Comparison of ENCODE assay signal across 14 mouse cellular contexts in the genomic region with DNA sequence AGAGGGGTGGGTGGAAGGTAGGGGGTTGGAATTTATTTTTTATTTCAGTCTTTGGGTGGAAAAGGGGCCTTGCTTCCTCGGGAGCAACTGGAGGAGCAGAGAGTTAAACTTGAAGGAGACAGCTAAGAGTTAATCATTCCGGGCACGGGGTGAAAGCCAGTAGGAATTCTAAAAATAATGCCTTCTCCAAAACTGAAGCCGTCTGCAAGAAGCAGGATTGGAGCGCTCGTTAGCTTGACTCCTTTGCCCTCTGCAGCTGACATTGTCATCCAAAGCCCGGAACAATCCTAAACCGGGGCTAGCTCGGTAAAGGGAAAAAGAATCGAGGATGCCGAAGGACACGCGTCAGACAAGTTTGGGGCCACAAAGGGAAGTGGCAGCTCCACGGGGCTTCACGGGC. TPM values are rescaled to one million over a fixed set of nuclear protein-coding genes. Genes with fewer than 3 reads are reported as not detected.
A peak's percentile ranks its signal among the peaks of the same experiment; 100 is the strongest.
DNase-seq lines count a peak whose midpoint lies in the region; ATAC-seq and TF ChIP-seq lines count a peak whose summit lies in the region.
"Had no signal": no experiment of that assay in that cellular context is flagged by ENCODE, and none has a peak within 500 bp of the region (broad histone marks: within the 10 kb centered on the region; RNA-seq: fewer than 3 reads in every experiment).

No protein-coding gene starts in this region.

- WGBS in heart, embryonic 10.5 days: 46% methylated on average over 15 of the region's 15 CpGs
- 64% methylated on average over 15 of the region's 15 CpGs for WGBS in hindbrain, embryonic 16.5 days
- 77% methylated on average over 15 of the region's 15 CpGs for WGBS in midbrain, embryonic 10.5 days

- no peaks in the 10 kb centered on the region for H3K36me3 ChIP-seq in heart, embryonic 10.5 days
- H3K36me3 ChIP-seq in hindbrain, embryonic 16.5 days (ENCODE audit: control insufficient read depth, insufficient read depth, low read length): no peaks in the 10 kb centered on the region
- H3K36me3 ChIP-seq in midbrain, embryonic 10.5 days: no peaks in the 10 kb centered on the region
- H3K36me3 ChIP-seq: intestine, embryonic 15.5 days had no signal

- ATAC-seq in hindbrain, embryonic 16.5 days: no peak
- ATAC-seq: intestine, embryonic 15.5 days had no signal

- no peak overlapping the region; the same call in 1 of the 2 replicates for H3K9ac ChIP-seq in hindbrain, embryonic 16.5 days (ENCODE audit: low read depth, low read length)
- H3K9ac ChIP-seq: intestine, embryonic 15.5 days; liver, embryonic 14.5 days had no signal

- no peaks in the 10 kb centered on the region for H3K9me3 ChIP-seq in heart, embryonic 10.5 days
- no peaks in the 10 kb centered on the region for H3K9me3 ChIP-seq in hindbrain, embryonic 16.5 days (ENCODE audit: control insufficient read depth, low read length)
- no peaks in the 10 kb centered on the region for H3K9me3 ChIP-seq in midbrain, embryonic 10.5 days (replicated peaks)
- H3K9me3 ChIP-seq: intestine, embryonic 15.5 days had no signal

- H3K4me3 ChIP-seq in heart, embryonic 10.5 days: 0 out of 2 replicates have a peak overlapping the region, but pooled peaks have one; percentile 29
- no peak overlapping the region for H3K4me3 ChIP-seq in hindbrain, embryonic 16.5 days (ENCODE audit: low read length)
- no peak overlapping the region for H3K4me3 ChIP-seq in midbrain, embryonic 10.5 days
- H3K4me3 ChIP-seq in left cerebral cortex, adult 2 months: no peak overlapping the region
- H3K4me3 ChIP-seq: intestine, embryonic 15.5 days had no signal

- H3K27ac ChIP-seq in heart, embryonic 10.5 days: peak overlapping the region; percentile 75
- no peak overlapping the region for H3K27ac ChIP-seq in hindbrain, embryonic 16.5 days (ENCODE audit: low read depth, low read length)
- 0 out of 2 replicates have a peak overlapping the region, but pooled peaks have one; percentile 23 for H3K27ac ChIP-seq in midbrain, embryonic 10.5 days (replicated peaks)
- no peak overlapping the region for H3K27ac ChIP-seq in left cerebral cortex, adult 2 months
- H3K27ac ChIP-seq: intestine, embryonic 15.5 days; liver, embryonic 14.5 days had no signal

- H3K27me3 ChIP-seq in heart, embryonic 10.5 days (ENCODE audit: insufficient read depth, poor library complexity, severe bottlenecking): no peaks in the 10 kb centered on the region
- no peaks in the 10 kb centered on the region for H3K27me3 ChIP-seq in hindbrain, embryonic 16.5 days (replicated peaks; ENCODE audit: control insufficient read depth, insufficient read depth, low read length)
- no peaks in the 10 kb centered on the region; the same call in 1 of the 2 replicates for H3K27me3 ChIP-seq in midbrain, embryonic 10.5 days (ENCODE audit: low read depth, poor library complexity, severe bottlenecking)
- H3K27me3 ChIP-seq: intestine, embryonic 15.5 days had no signal

- no peak for TF ChIP-seq CTCF in left cerebral cortex, adult 2 months (IDR thresholded peaks at IDR 0.05)

- peak overlapping the region; percentile 32 for H3K4me2 ChIP-seq in hindbrain, embryonic 16.5 days (ENCODE audit: low read length)
- H3K4me2 ChIP-seq: intestine, embryonic 15.5 days had no signal

- intact Hi-C loops in left cerebral cortex, adult 2 months (cut with DNase I): no loop called here

- no peak for DNase-seq in heart, embryonic 10.5 days (ENCODE audit: low spot score)
- DNase-seq in heart, adult 9 months (ENCODE audit: low spot score in 2 of 2): no peak
- peak; percentile 29 for DNase-seq in ZHBTc4 (ENCODE audit: low read depth, low spot score)
- peak; percentile 19 for DNase-seq in midbrain, embryonic 10.5 days (ENCODE audit: low spot score)
- no peak for DNase-seq in urinary bladder, postnatal 4 days (ENCODE audit: low spot score in 2 of 2)
- DNase-seq in thymus, postnatal 36 days: no peak
- no peak for DNase-seq in left cerebral cortex, adult 2 months (ENCODE audit: extremely low spot score in 1 of 2, low spot score in 2 of 2)
- DNase-seq: adrenal gland, postnatal 14 days; cerebellum, adult 11 months; thymus, adult 18-20 months had no signal

- H3K4me1 ChIP-seq in heart, embryonic 10.5 days: peaks cover 30% of the 10 kb centered on the region
- H3K4me1 ChIP-seq in hindbrain, embryonic 16.5 days (ENCODE audit: control insufficient read depth, insufficient read depth, low read depth, low read length): no peaks in the 10 kb centered on the region
- peaks cover 29% of the 10 kb centered on the region for H3K4me1 ChIP-seq in midbrain, embryonic 10.5 days

RNA-seq across cellular contexts. Expression of gene Gcm1, which starts 35.4 kb away (rescaled TPM):
- 0.09 TPM in 1 of 2 replicates, not detected in the other for polyA plus RNA-seq in heart, embryonic 10.5 days (2016; fragmentation: Nextera tagmentation; extraction: Ambion mirVana)
- not detected in 2 replicates for polyA plus RNA-seq in hindbrain, embryonic 16.5 days (2015; fragmentation: Nextera tagmentation; extraction: Ambion mirVana)
- 0.10 TPM in 1 of 2 replicates, not detected in the other for polyA plus RNA-seq in midbrain, embryonic 10.5 days (2016; fragmentation: Nextera tagmentation; extraction: Ambion mirVana)
- not detected for total RNA-seq in left cerebral cortex, adult 2 months (2021)
- total RNA-seq: adrenal gland, postnatal 14 days; left cerebral cortex, adult 18-20 months had no signal
- polyA plus RNA-seq: intestine, embryonic 15.5 days; liver, embryonic 14.5 days had no signal

Comparison
In these comparisons a context has a peak if more than half of its experiments do, and no peak if none do; other contexts are left out.
1. DNase-seq: peak in ZHBTc4 (single experiment) and midbrain, embryonic 10.5 days (single experiment); none in heart, embryonic 10.5 days (single experiment), heart, adult 9 months (0 of 2), urinary bladder, postnatal 4 days (0 of 2), thymus, postnatal 36 days (0 of 2) and left cerebral cortex, adult 2 months (0 of 2).
2. H3K27ac ChIP-seq: peak in heart, embryonic 10.5 days (single experiment) and midbrain, embryonic 10.5 days (single experiment); none in hindbrain, embryonic 16.5 days (single experiment) and left cerebral cortex, adult 2 months (single experiment).